Comparison of ENCODE assay signal across 20 mouse cellular contexts in the genomic region with DNA sequence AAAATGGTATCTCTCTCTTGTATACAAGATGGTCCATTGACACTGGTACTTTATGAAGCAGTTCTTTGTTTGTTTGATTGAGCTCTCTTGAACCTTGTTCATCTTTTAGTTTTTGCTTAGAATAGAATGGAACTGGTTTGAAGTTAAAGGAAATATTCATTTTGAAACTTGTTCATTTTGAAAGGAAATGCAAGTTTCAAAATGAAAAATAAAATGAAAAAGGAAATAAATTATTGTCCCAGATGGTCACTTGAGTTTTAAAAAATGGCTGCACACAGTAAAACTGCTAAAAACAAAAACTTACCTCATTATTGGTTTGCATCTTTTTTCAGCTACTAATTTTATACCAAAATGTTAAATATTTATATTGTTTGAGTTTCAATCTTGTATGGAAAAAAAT. TPM values are rescaled to one million over a fixed set of nuclear protein-coding genes. Genes with fewer than 3 reads are reported as not detected.
DNase-seq lines count a peak whose midpoint lies in the region; ATAC-seq and TF ChIP-seq lines count a peak whose summit lies in the region.
"Had no signal": no experiment of that assay in that cellular context is flagged by ENCODE, and none has a peak within 500 bp of the region (broad histone marks: within the 10 kb centered on the region; RNA-seq: fewer than 3 reads in every experiment).

No protein-coding gene starts in this region.

- H3K9me3 ChIP-seq in midbrain, embryonic 11.5 days (ENCODE audit: control insufficient read depth, low read length) = no peaks in the 10 kb centered on the region
- H3K9me3 ChIP-seq in midbrain, embryonic 13.5 days = no peaks in the 10 kb centered on the region
- H3K9me3 ChIP-seq in CH12.LX (replicated peaks; ENCODE audit: low read length) = no peaks in the 10 kb centered on the region
- H3K9me3 ChIP-seq: G1E had no signal

- no peaks in the 10 kb centered on the region for H3K4me1 ChIP-seq in midbrain, embryonic 11.5 days (ENCODE audit: control insufficient read depth, insufficient read depth, low read length)
- no peaks in the 10 kb centered on the region for H3K4me1 ChIP-seq in midbrain, embryonic 13.5 days (replicated peaks)
- H3K4me1 ChIP-seq in CH12.LX (ENCODE audit: control insufficient read depth in 1 of 2, insufficient read depth in 2 of 2) = peaks cover 0 to 9% of the 10 kb centered on the region in 2 experiments; a peak in 1 of 4 replicates

- TF ChIP-seq POLR2A in CH12.LX (IDR thresholded peaks at IDR 0.05; ENCODE audit: low read depth, low read length) = no peak

- no peaks in the 10 kb centered on the region for H3K27me3 ChIP-seq in midbrain, embryonic 11.5 days (ENCODE audit: control insufficient read depth, insufficient read depth, low read length)
- no peaks in the 10 kb centered on the region for H3K27me3 ChIP-seq in midbrain, embryonic 13.5 days
- no peaks in the 10 kb centered on the region for H3K27me3 ChIP-seq in CH12.LX (replicated peaks)

- no peak overlapping the region for H3K27ac ChIP-seq in midbrain, embryonic 11.5 days (ENCODE audit: low read depth, low read length)
- no peak overlapping the region for H3K27ac ChIP-seq in midbrain, embryonic 13.5 days
- no peak overlapping the region for H3K27ac ChIP-seq in CH12.LX (ENCODE audit: insufficient read depth, low read depth)

- H3K79me2 ChIP-seq in CH12.LX (replicated peaks; ENCODE audit: control insufficient read depth, extremely low read depth, insufficient read depth, poor library complexity, severe bottlenecking) = no peaks in the 10 kb centered on the region

- in situ Hi-C loops in CH12.LX (cut with MboI; ENCODE audit: low pct_ligation_motif_present, low pct_unique_long_range_greater_than_20kb, low sequenced_read_pairs) = no loop called here

- no peak for TF ChIP-seq CTCF in CH12.LX (conservative IDR thresholded peaks at IDR 0.05 in 1 of 2, IDR thresholded peaks at IDR 0.05 in 1 of 2; ENCODE audit: low read depth in 2 of 2, low read length in 2 of 2)

- H3K4me3 ChIP-seq in midbrain, embryonic 11.5 days (ENCODE audit: low read depth, low read length) = no peak overlapping the region
- H3K4me3 ChIP-seq in midbrain, embryonic 13.5 days (replicated peaks) = no peak overlapping the region
- H3K4me3 ChIP-seq in CH12.LX (replicated peaks in 1 of 3; ENCODE audit: low read depth in 2 of 3, low read length in 2 of 3, poor library complexity in 1 of 3) = no peak overlapping the region

- peaks cover 19% of the 10 kb centered on the region for H3K36me3 ChIP-seq in midbrain, embryonic 11.5 days (ENCODE audit: control insufficient read depth, insufficient read depth, low read length)
- H3K36me3 ChIP-seq in midbrain, embryonic 13.5 days = peaks cover 45% of the 10 kb centered on the region
- peaks cover 0 to 8% of the 10 kb centered on the region in 2 experiments for H3K36me3 ChIP-seq in CH12.LX (replicated peaks in 1 of 2; ENCODE audit: control insufficient read depth in 1 of 2, insufficient read depth in 1 of 2, low read length in 1 of 2)
- H3K36me3 ChIP-seq: G1E had no signal

- H3K9ac ChIP-seq in midbrain, embryonic 11.5 days (ENCODE audit: low read length) = no peak overlapping the region
- H3K9ac ChIP-seq in midbrain, embryonic 13.5 days (replicated peaks) = no peak overlapping the region
- H3K9ac ChIP-seq in CH12.LX (ENCODE audit: insufficient read depth, low read depth) = no peak overlapping the region

- H3K4me2 ChIP-seq in midbrain, embryonic 11.5 days = no peak overlapping the region
- no peak overlapping the region for H3K4me2 ChIP-seq in midbrain, embryonic 13.5 days (replicated peaks)
- no peak overlapping the region for H3K4me2 ChIP-seq in CH12.LX (ENCODE audit: insufficient read depth, low read depth, poor library complexity, severe bottlenecking)

- no peak for ATAC-seq in midbrain, embryonic 11.5 days (ENCODE audit: low FRiP score)
- no peak for ATAC-seq in midbrain, embryonic 13.5 days
- ATAC-seq: activated CD4-positive, CD25-positive, alpha-beta regulatory T cell, adult 4 months; CD4-positive, CD25-positive, alpha-beta regulatory T cell, adult 4 months; Patski had no signal

- dilution Hi-C loops in CH12.LX (cut with MboI; ENCODE audit: extremely low pct_ligation_motif_present, extremely low pct_unique_long_range_greater_than_20kb, low sequenced_read_pairs) = no loop called here

- peak; percentile 72 for DNase-seq in midbrain, embryonic 11.5 days (ENCODE audit: low spot score, missing footprints)
- DNase-seq in CH12.LX (ENCODE audit: extremely low read depth) = no peak
- DNase-seq in retina, embryonic 14.5 days (ENCODE audit: low spot score) = no peak
- DNase-seq: adrenal gland, adult 2 months; adrenal gland, adult 8-10 months; adrenal gland, postnatal 10 days; adrenal gland, postnatal 14 days; adrenal gland, postnatal 25 days; adrenal gland, postnatal 36 days; B cell, adult 2 months; cerebellum, adult 11 months; cerebellum, adult 11-12 months; cerebellum, adult 18-20 months; cerebellum, adult 2 months had no signal

- TF ChIP-seq EP300 in CH12.LX (IDR thresholded peaks at IDR 0.05; ENCODE audit: low read length) = peak; percentile 80

- TF ChIP-seq RAD21 in CH12.LX (IDR thresholded peaks at IDR 0.05; ENCODE audit: low read depth, low read length) = no peak

TF ChIP-seq in CH12.LX, 34 proteins besides CTCF, POLR2A, EP300 and RAD21:
- TF ChIP-seq NRF1 (IDR thresholded peaks at IDR 0.05; ENCODE audit: low read depth, low read length) (no peak), ETS1 (conservative IDR thresholded peaks at IDR 0.05; ENCODE audit: low read depth, low read length) (peak; percentile 33; the same call in 1 of the 2 replicates), SMC3 (IDR thresholded peaks at IDR 0.05; ENCODE audit: low read depth, low read length) (no peak), CHD2 (IDR thresholded peaks at IDR 0.05; ENCODE audit: low read length) (no peak), JUND (conservative IDR thresholded peaks at IDR 0.05; ENCODE audit: low read depth, low read length) (peak; percentile 76), GABPA (IDR thresholded peaks at IDR 0.05; ENCODE audit: insufficient replicate concordance, low read depth, low read length) (no peak), RCOR1 (conservative IDR thresholded peaks at IDR 0.05; ENCODE audit: low read depth, low read length) (no peak), IRF4 (IDR thresholded peaks at IDR 0.05; ENCODE audit: low read depth, low read length) (peak; percentile 89), JUN (IDR thresholded peaks at IDR 0.05; ENCODE audit: insufficient read depth, low read depth, low read length) (peak; percentile 51), MAX (IDR thresholded peaks at IDR 0.05; ENCODE audit: low read length) (no peak), TCF12 (IDR thresholded peaks at IDR 0.05; ENCODE audit: low read depth, low read length) (no peak), PAX5 (IDR thresholded peaks at IDR 0.05; ENCODE audit: low read length) (no peak), BHLHE40 (IDR thresholded peaks at IDR 0.05; ENCODE audit: low read depth, low read length) (no peak), SIN3A (IDR thresholded peaks at IDR 0.05; ENCODE audit: low read length) (no peak), MAFK (IDR thresholded peaks at IDR 0.05; ENCODE audit: insufficient replicate concordance, low read length) (no peak), CHD1 (IDR thresholded peaks at IDR 0.05; ENCODE audit: low read depth, low read length) (no peak), ZKSCAN1 (IDR thresholded peaks at IDR 0.05; ENCODE audit: borderline replicate concordance, low read depth, low read length) (no peak), USF2 (conservative IDR thresholded peaks at IDR 0.05; ENCODE audit: low read depth, low read length) (no peak), TBP (conservative IDR thresholded peaks at IDR 0.05; ENCODE audit: low read depth, low read length) (no peak), USF1 (IDR thresholded peaks at IDR 0.05; ENCODE audit: low read depth, low read length) (no peak), POLR2AphosphoS2 (IDR thresholded peaks at IDR 0.05; ENCODE audit: low read depth, low read length) (no peak), ZNF384 (IDR thresholded peaks at IDR 0.05; ENCODE audit: low read depth, low read length) (no peak), MAZ (IDR thresholded peaks at IDR 0.05; ENCODE audit: low read depth, low read length) (no peak), MEF2A (IDR thresholded peaks at IDR 0.05; ENCODE audit: borderline replicate concordance, low read depth, low read length) (0 out of 2 replicates have a peak, but pooled peaks have one; percentile 38)

RNA-seq across cellular contexts. Expression of gene B3gnt5, which starts 12.0 kb away (rescaled TPM):
- polyA plus RNA-seq in midbrain, embryonic 11.5 days (2014; fragmentation: Nextera tagmentation; extraction: Ambion mirVana) = 54.1 and 60.5 TPM in 2 replicates
- 50.8 and 60.3 TPM in 2 replicates for polyA plus RNA-seq in midbrain, embryonic 13.5 days (2015; fragmentation: Nextera tagmentation; extraction: Ambion mirVana)
- total RNA-seq in CH12.LX (2012; rRNA removed) = 1.6 and 1.9 TPM in 2 replicates
- total RNA-seq in CH12.LX (2014; rRNA removed) = 6.3 and 6.5 TPM in 2 replicates
- polyA plus RNA-seq in CH12.LX (2012; ENCODE audit: insufficient read length, low read depth) = 3.1 and 3.4 TPM in 2 replicates
- total RNA-seq: MEL had no signal
- polyA plus RNA-seq: adrenal gland, adult 2 months; G1E; Patski had no signal

Comparison
In these comparisons a context has a peak if more than half of its experiments do, and no peak if none do; other contexts are left out.
1. RNA of gene B3gnt5, which starts 12.0 kb away (polyA plus RNA-seq): 54.1 to 60.5 TPM in midbrain, embryonic 11.5 days and 50.8 to 60.3 TPM in midbrain, embryonic 13.5 days; 3.1 to 3.4 TPM in CH12.LX; every median in the first group is over 10 times any median in the second.